Mouse (Mus musculus): Measurements from ENCODE around the gene Tnrc6c. TPM values are rescaled to one million over a fixed set of nuclear protein-coding genes. Genes with fewer than 3 reads are reported as not detected.
A peak's percentile ranks its signal among the peaks of the same experiment; 100 is the strongest.
"Not testable (repeated sequence)": the region's sequence is repeated elsewhere in the genome, so short reads cannot be mapped to it uniquely, and the experiment has no call there.

Gene Tnrc6c
- polyA plus RNA-seq, 1 experiment from 2014 or later, result 28.1 TPM

DNA sequence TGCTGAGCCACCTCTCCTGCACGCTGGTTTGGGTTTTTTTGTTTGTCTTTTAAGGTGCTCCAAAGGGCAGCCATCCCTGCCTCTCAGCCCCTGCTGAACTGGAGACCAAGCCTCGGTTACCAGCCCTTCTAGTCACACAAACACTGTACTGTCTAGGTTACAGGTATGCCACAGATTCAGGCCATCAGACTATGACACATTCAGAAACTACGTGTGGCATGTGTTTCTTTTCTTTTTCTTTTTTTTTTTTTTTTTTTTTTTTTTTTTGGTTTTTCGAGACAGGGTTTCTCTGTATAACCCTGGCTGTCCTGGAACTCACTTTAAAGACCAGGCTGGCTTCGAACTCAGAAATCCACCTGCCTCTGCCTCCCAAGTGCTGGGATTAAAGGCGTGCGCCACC lies 134.4 kb downstream of the Tnrc6c start:
- H3K4me1 ChIP-seq (ENCODE audit: control insufficient read depth, insufficient read depth, low read length); ATAC-seq; H3K4me2 ChIP-seq (ENCODE audit: low read length); H3K9ac ChIP-seq (ENCODE audit: low read depth, low read length); H3K4me3 ChIP-seq (ENCODE audit: low read depth, low read length); H3K27ac ChIP-seq (ENCODE audit: low read length); H3K36me3 ChIP-seq (ENCODE audit: control insufficient read depth, insufficient read depth, low read length); H3K9me3 ChIP-seq (replicated peaks; ENCODE audit: control insufficient read depth, low read length, poor library complexity, severe bottlenecking): not testable (repeated sequence)
- WGBS, result 88% methylated on average over 6 of the region's 7 CpGs
- peaks cover 14% of the 10 kb centered on the region for H3K27me3 ChIP-seq (ENCODE audit: control insufficient read depth, insufficient read depth, low read depth, low read length)

- no peak for ATAC-seq
- H3K4me2 ChIP-seq (ENCODE audit: low read length), result no peak overlapping the region; the same call in 1 of the 2 replicates
- WGBS, result 4% methylated on average over 13 of the region's 14 CpGs
These were observed 136.2 kb downstream of the Tnrc6c start for GRCm38 (mm10) chr11:117790286-117790685.

DNA sequence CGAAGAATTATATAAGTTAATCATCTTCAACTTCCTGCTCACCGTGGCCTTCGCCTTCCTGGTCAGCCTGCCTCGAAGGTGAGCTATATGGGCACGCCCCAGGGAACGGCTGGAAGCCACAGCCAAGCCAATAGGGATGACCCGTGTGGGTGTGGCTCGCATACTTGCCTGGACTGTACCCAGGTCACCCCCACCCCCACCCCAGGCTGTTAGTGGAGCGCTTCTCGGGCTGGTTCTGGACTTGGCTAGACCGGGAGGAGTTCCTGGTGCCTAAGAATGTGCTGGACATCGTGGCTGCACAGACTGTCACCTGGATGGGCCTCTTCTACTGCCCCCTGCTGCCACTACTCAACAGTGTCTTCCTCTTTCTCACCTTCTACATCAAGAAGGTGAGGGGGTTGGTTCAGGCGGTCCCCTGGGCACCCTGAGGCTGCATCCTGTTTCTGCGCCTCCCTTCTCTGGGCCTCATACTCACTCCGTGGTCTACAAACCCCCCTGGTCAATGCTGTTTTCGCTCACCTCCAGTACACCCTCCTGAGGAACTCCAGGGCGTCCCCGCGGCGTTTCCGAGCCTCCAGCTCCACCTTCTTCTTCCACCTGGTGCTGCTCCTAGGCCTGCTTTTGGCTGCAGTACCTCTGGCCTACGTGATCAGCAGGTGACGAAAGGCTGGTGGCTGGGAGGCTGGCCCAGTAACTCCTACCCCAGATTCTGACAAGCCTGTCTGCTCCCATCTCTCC lies 136.8 kb downstream of the Tnrc6c start:
- no peak overlapping the region for H3K4me3 ChIP-seq (ENCODE audit: low read depth, low read length)
- ATAC-seq, result no peak
- no peaks in the 10 kb centered on the region for H3K4me1 ChIP-seq (ENCODE audit: control insufficient read depth, insufficient read depth, low read length)
- H3K36me3 ChIP-seq (ENCODE audit: control insufficient read depth, insufficient read depth, low read length), result no peaks in the 10 kb centered on the region
- H3K9ac ChIP-seq (ENCODE audit: low read depth, low read length), result no peak overlapping the region
- H3K27me3 ChIP-seq (ENCODE audit: control insufficient read depth, insufficient read depth, low read depth, low read length), result peaks cover 11% of the 10 kb centered on the region
- H3K9me3 ChIP-seq (replicated peaks; ENCODE audit: control insufficient read depth, low read length, poor library complexity, severe bottlenecking), result no peaks in the 10 kb centered on the region
- no peak overlapping the region; the same call in 1 of the 2 replicates for H3K4me2 ChIP-seq (ENCODE audit: low read length)
- 32% methylated on average over 22 of the region's 23 CpGs for WGBS
- H3K27ac ChIP-seq (ENCODE audit: low read length), result no peak overlapping the region

More at GRCm38 (mm10) chr11:117790286-117790685, 136.2 kb downstream of the Tnrc6c start:
- Histone ChIP-seq H3K9ac (ENCODE audit: low read depth, low read length) (no peak overlapping the region), H3K4me3 (ENCODE audit: low read depth, low read length) (no peak overlapping the region), H3K4me1 (ENCODE audit: control insufficient read depth, insufficient read depth, low read length) (no peaks in the 10 kb centered on the region), H3K27ac (ENCODE audit: low read length) (no peak overlapping the region), H3K36me3 (ENCODE audit: control insufficient read depth, insufficient read depth, low read length) (no peaks in the 10 kb centered on the region), H3K27me3 (ENCODE audit: control insufficient read depth, insufficient read depth, low read depth, low read length) (peaks cover 11% of the 10 kb centered on the region), H3K9me3 (replicated peaks; ENCODE audit: control insufficient read depth, low read length, poor library complexity, severe bottlenecking) (no peaks in the 10 kb centered on the region)

- Histone ChIP-seq H3K9ac (ENCODE audit: low read depth, low read length) (no peak overlapping the region), H3K4me3 (ENCODE audit: low read depth, low read length) (no peak overlapping the region), H3K9me3 (replicated peaks; ENCODE audit: control insufficient read depth, low read length, poor library complexity, severe bottlenecking) (no peaks in the 10 kb centered on the region), H3K27me3 (ENCODE audit: control insufficient read depth, insufficient read depth, low read depth, low read length) (peaks cover 11% of the 10 kb centered on the region), H3K36me3 (ENCODE audit: control insufficient read depth, insufficient read depth, low read length) (no peaks in the 10 kb centered on the region), H3K27ac (ENCODE audit: low read length) (no peak overlapping the region), H3K4me2 (ENCODE audit: low read length) (no peak overlapping the region), H3K4me1 (ENCODE audit: control insufficient read depth, insufficient read depth, low read length) (no peaks in the 10 kb centered on the region)
- no peak for ATAC-seq
- WGBS, result 86% methylated on average over 9 of the region's 9 CpGs
These were observed 137.3 kb downstream of the Tnrc6c start for GRCm38 (mm10) chr11:117791441-117791761.

GRCm38 (mm10) chr11:117792281-117792888 lies 138.3 kb downstream of the Tnrc6c start:
- no peak for ATAC-seq
- 10% methylated on average over 22 of the region's 22 CpGs for WGBS
- Histone ChIP-seq H3K27me3 (ENCODE audit: control insufficient read depth, insufficient read depth, low read depth, low read length) (peaks cover 11% of the 10 kb centered on the region), H3K36me3 (ENCODE audit: control insufficient read depth, insufficient read depth, low read length) (no peaks in the 10 kb centered on the region), H3K4me2 (ENCODE audit: low read length) (peak overlapping the region; percentile 16; the same call in 1 of the 2 replicates), H3K27ac (ENCODE audit: low read length) (no peak overlapping the region), H3K9ac (ENCODE audit: low read depth, low read length) (no peak overlapping the region), H3K9me3 (replicated peaks; ENCODE audit: control insufficient read depth, low read length, poor library complexity, severe bottlenecking) (no peaks in the 10 kb centered on the region), H3K4me1 (ENCODE audit: control insufficient read depth, insufficient read depth, low read length) (no peaks in the 10 kb centered on the region), H3K4me3 (ENCODE audit: low read depth, low read length) (no peak overlapping the region)

GRCm38 (mm10) chr11:117794035-117794551 lies 140.0 kb downstream of the Tnrc6c start:
- H3K27ac ChIP-seq (ENCODE audit: low read length), result no peak overlapping the region
- ATAC-seq, result no peak
- 43% methylated on average over 4 of the region's 4 CpGs for WGBS
- no peaks in the 10 kb centered on the region for H3K4me1 ChIP-seq (ENCODE audit: control insufficient read depth, insufficient read depth, low read length)
- H3K9ac ChIP-seq (ENCODE audit: low read depth, low read length), result no peak overlapping the region
- H3K9me3 ChIP-seq (replicated peaks; ENCODE audit: control insufficient read depth, low read length, poor library complexity, severe bottlenecking), result no peaks in the 10 kb centered on the region
- H3K27me3 ChIP-seq (ENCODE audit: control insufficient read depth, insufficient read depth, low read depth, low read length), result peaks cover 11% of the 10 kb centered on the region
- no peaks in the 10 kb centered on the region for H3K36me3 ChIP-seq (ENCODE audit: control insufficient read depth, insufficient read depth, low read length)
- no peak overlapping the region for H3K4me2 ChIP-seq (ENCODE audit: low read length)
- no peak overlapping the region for H3K4me3 ChIP-seq (ENCODE audit: low read depth, low read length)

- ATAC-seq, result no peak
- H3K4me3 ChIP-seq (ENCODE audit: low read depth, low read length), result no peak overlapping the region
- peaks cover 5% of the 10 kb centered on the region; the same call in 1 of the 2 replicates for H3K27me3 ChIP-seq (ENCODE audit: control insufficient read depth, insufficient read depth, low read depth, low read length)
- no peaks in the 10 kb centered on the region for H3K36me3 ChIP-seq (ENCODE audit: control insufficient read depth, insufficient read depth, low read length)
- no peaks in the 10 kb centered on the region for H3K9me3 ChIP-seq (replicated peaks; ENCODE audit: control insufficient read depth, low read length, poor library complexity, severe bottlenecking)
- 51% methylated on average over 5 of the region's 5 CpGs for WGBS
- no peaks in the 10 kb centered on the region for H3K4me1 ChIP-seq (ENCODE audit: control insufficient read depth, insufficient read depth, low read length)
- no peak overlapping the region for H3K27ac ChIP-seq (ENCODE audit: low read length)
- H3K9ac ChIP-seq (ENCODE audit: low read depth, low read length), result no peak overlapping the region
- no peak overlapping the region for H3K4me2 ChIP-seq (ENCODE audit: low read length)
These were observed 142.9 kb downstream of the Tnrc6c start for GRCm38 (mm10) chr11:117796954-117797353.

DNA sequence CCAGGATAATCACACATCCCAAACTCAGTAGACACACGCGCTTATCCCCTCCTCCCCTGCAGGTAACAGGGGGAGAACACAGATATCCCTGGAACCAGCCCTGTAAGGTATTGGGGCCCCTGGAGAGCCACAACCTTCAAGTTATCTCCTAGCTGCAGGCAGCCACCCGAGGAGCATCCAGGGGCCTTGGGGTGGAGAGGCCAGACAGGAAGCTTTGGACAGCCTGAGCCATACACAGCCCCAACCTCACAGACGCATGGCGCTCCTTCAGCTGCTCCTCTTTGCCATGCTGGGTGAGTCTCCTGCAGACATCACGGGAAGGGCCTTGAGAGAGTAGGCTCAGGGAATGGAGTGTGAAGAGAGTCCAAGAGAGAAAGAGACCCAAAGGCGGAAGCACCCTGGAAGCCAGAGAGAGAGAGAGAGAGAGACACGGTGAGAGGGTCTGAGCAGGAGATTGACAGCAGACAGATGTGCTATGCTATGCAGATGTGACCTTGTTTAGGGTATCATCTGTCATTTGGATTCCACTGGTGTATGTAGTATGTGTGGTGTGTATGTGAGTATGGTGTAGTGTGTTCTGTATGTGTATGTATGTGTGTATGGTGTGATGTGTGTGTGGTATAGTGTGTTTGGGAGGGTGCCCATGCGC lies 143.5 kb downstream of the Tnrc6c start, which contains the start of gene 6030468B19Rik:
TSS of gene 6030468B19Rik (plus strand) at position 150 of the 649 bp plus-strand sequence.
- H3K36me3 ChIP-seq (ENCODE audit: control insufficient read depth, insufficient read depth, low read length), result no peaks in the 10 kb centered on the region
- H3K9me3 ChIP-seq (replicated peaks; ENCODE audit: control insufficient read depth, low read length, poor library complexity, severe bottlenecking), result no peaks in the 10 kb centered on the region
- no peaks in the 10 kb centered on the region; the same call in 1 of the 2 replicates for H3K27me3 ChIP-seq (ENCODE audit: control insufficient read depth, insufficient read depth, low read depth, low read length)
- H3K4me1 ChIP-seq (ENCODE audit: control insufficient read depth, insufficient read depth, low read length), result no peaks in the 10 kb centered on the region
- no peak within 1 kb of the TSS for H3K4me3 ChIP-seq (ENCODE audit: low read depth, low read length)
- no peak within 1 kb of the TSS for H3K27ac ChIP-seq (ENCODE audit: low read length)
- H3K9ac ChIP-seq (ENCODE audit: low read depth, low read length), result no peak within 1 kb of the TSS
- H3K4me2 ChIP-seq (ENCODE audit: low read length), result no peak within 1 kb of the TSS
- ATAC-seq, result no peak
- 72% methylated on average over 9 of the region's 9 CpGs for WGBS

- H3K4me2 ChIP-seq (ENCODE audit: low read length), result no peak overlapping the region
- WGBS, result 53% methylated on average over 2 of the region's 2 CpGs
- no peak overlapping the region for H3K27ac ChIP-seq (ENCODE audit: low read length)
- H3K9ac ChIP-seq (ENCODE audit: low read depth, low read length), result no peak overlapping the region
- H3K4me3 ChIP-seq (ENCODE audit: low read depth, low read length), result no peak overlapping the region
- H3K9me3 ChIP-seq (replicated peaks; ENCODE audit: control insufficient read depth, low read length, poor library complexity, severe bottlenecking), result no peaks in the 10 kb centered on the region
- H3K27me3 ChIP-seq (ENCODE audit: control insufficient read depth, insufficient read depth, low read depth, low read length), result no peaks in the 10 kb centered on the region; the same call in 1 of the 2 replicates
- H3K4me1 ChIP-seq (ENCODE audit: control insufficient read depth, insufficient read depth, low read length), result no peaks in the 10 kb centered on the region
- H3K36me3 ChIP-seq (ENCODE audit: control insufficient read depth, insufficient read depth, low read length), result no peaks in the 10 kb centered on the region
- ATAC-seq, result no peak
These were observed 144.1 kb downstream of the Tnrc6c start for GRCm38 (mm10) chr11:117798160-117798541.
